30 mouse cellular contexts compared by ENCODE assay signal in genomic region chr3:144099444-144099843, GRCm38 (mm10).
A peak's percentile ranks its signal among the peaks of the same experiment; 100 is the strongest.
DNase-seq lines count a peak whose midpoint lies in the region; ATAC-seq and TF ChIP-seq lines count a peak whose summit lies in the region.
"Had no signal": no experiment of that assay in that cellular context is flagged by ENCODE, and none has a peak within 500 bp of the region (broad histone marks: within the 10 kb centered on the region; RNA-seq: fewer than 3 reads in every experiment).

No protein-coding gene starts in this region.

- H3K4me3 ChIP-seq in stomach, embryonic 14.5 days (ENCODE audit: low read depth, low read length), result no peak overlapping the region
- no peak overlapping the region for H3K4me3 ChIP-seq in stomach, postnatal 0 days (ENCODE audit: low read depth, low read length)
- H3K4me3 ChIP-seq in midbrain, embryonic 10.5 days, result no peak overlapping the region
- H3K4me3 ChIP-seq: embryonic facial prominence, embryonic 10.5 days; embryonic facial prominence, embryonic 13.5 days; erythroblast, embryonic 14.5 days; forebrain, embryonic 12.5 days; forebrain, embryonic 15.5 days; gastrocnemius, adult 2 months; heart, embryonic 12.5 days; heart, embryonic 15.5 days; hindbrain, embryonic 10.5 days; hindbrain, embryonic 13.5 days had no signal

- no peaks in the 10 kb centered on the region for H3K9me3 ChIP-seq in stomach, embryonic 14.5 days (ENCODE audit: control insufficient read depth, low read depth, low read length)
- H3K9me3 ChIP-seq in stomach, postnatal 0 days (ENCODE audit: control insufficient read depth, low read length), result no peaks in the 10 kb centered on the region
- H3K9me3 ChIP-seq in midbrain, embryonic 10.5 days (replicated peaks), result no peaks in the 10 kb centered on the region
- H3K9me3 ChIP-seq: embryonic facial prominence, embryonic 10.5 days; embryonic facial prominence, embryonic 13.5 days; forebrain, embryonic 12.5 days; forebrain, embryonic 15.5 days; heart, embryonic 12.5 days; heart, embryonic 15.5 days; hindbrain, embryonic 10.5 days; hindbrain, embryonic 13.5 days had no signal

- no peak overlapping the region for H3K4me2 ChIP-seq in stomach, embryonic 14.5 days (replicated peaks; ENCODE audit: low read depth, low read length)
- H3K4me2 ChIP-seq in stomach, postnatal 0 days (replicated peaks; ENCODE audit: low read depth), result no peak overlapping the region
- H3K4me2 ChIP-seq: embryonic facial prominence, embryonic 13.5 days; forebrain, embryonic 12.5 days; forebrain, embryonic 15.5 days; heart, embryonic 12.5 days; heart, embryonic 15.5 days; hindbrain, embryonic 13.5 days had no signal

- no peaks in the 10 kb centered on the region for H3K27me3 ChIP-seq in stomach, embryonic 14.5 days (ENCODE audit: control insufficient read depth, insufficient read depth, low read length)
- H3K27me3 ChIP-seq in stomach, postnatal 0 days (ENCODE audit: control insufficient read depth, insufficient read depth, low read length), result no peaks in the 10 kb centered on the region
- H3K27me3 ChIP-seq in midbrain, embryonic 10.5 days (ENCODE audit: low read depth, poor library complexity, severe bottlenecking), result no peaks in the 10 kb centered on the region
- H3K27me3 ChIP-seq: embryonic facial prominence, embryonic 13.5 days; forebrain, embryonic 15.5 days; heart, embryonic 12.5 days; heart, embryonic 15.5 days; hindbrain, embryonic 13.5 days had no signal

- WGBS in stomach, embryonic 14.5 days, result 53% methylated on average over 2 of the region's 2 CpGs
- 39% methylated on average over 2 of the region's 2 CpGs for WGBS in stomach, postnatal 0 days
- 88% methylated on average over 2 of the region's 2 CpGs for WGBS in midbrain, embryonic 10.5 days

- peak; percentile 15 for DNase-seq in adrenal gland, adult 2 months
- no peak for DNase-seq in adrenal gland, postnatal 36 days
- DNase-seq in ovary, adult 18-20 months (ENCODE audit: low spot score), result peak; percentile 47
- no peak for DNase-seq in ovary, postnatal 10 days (ENCODE audit: low spot score)
- DNase-seq in stomach, postnatal 0 days (ENCODE audit: low spot score), result peak; percentile 66
- no peak for DNase-seq in midbrain, embryonic 10.5 days (ENCODE audit: low spot score)
- DNase-seq in gastrocnemius, adult 8-10 months (ENCODE audit: low spot score in 2 of 2), result no peak
- DNase-seq: adrenal gland, postnatal 10 days; cerebellum, adult 11 months; cerebellum, adult 2 months; cerebellum, adult 9-11 months; cerebellum, postnatal 25 days; embryo, embryonic 11 days; gastrocnemius, adult 2 months; gastrocnemius, postnatal 25 days; heart, adult 18-20 months; heart, postnatal 10 days; heart, postnatal 36 days had no signal

- no peak overlapping the region for H3K27ac ChIP-seq in stomach, embryonic 14.5 days (ENCODE audit: low read length)
- H3K27ac ChIP-seq in stomach, postnatal 0 days (replicated peaks), result no peak overlapping the region
- no peak overlapping the region for H3K27ac ChIP-seq in midbrain, embryonic 10.5 days (replicated peaks)
- H3K27ac ChIP-seq: embryonic facial prominence, embryonic 13.5 days; forebrain, embryonic 12.5 days; forebrain, embryonic 15.5 days; gastrocnemius, adult 2 months; heart, embryonic 15.5 days; hindbrain, embryonic 10.5 days; hindbrain, embryonic 13.5 days had no signal

- H3K9ac ChIP-seq in stomach, embryonic 14.5 days (replicated peaks; ENCODE audit: low read depth, low read length), result no peak overlapping the region
- H3K9ac ChIP-seq in stomach, postnatal 0 days (ENCODE audit: low read length), result no peak overlapping the region
- H3K9ac ChIP-seq: embryonic facial prominence, embryonic 13.5 days; forebrain, embryonic 12.5 days; forebrain, embryonic 15.5 days; heart, embryonic 12.5 days; heart, embryonic 15.5 days; hindbrain, embryonic 13.5 days had no signal

- peak; percentile 83 for ATAC-seq in stomach, embryonic 14.5 days (ENCODE audit: insufficient number of reproducible peaks, insufficient read depth, low FRiP score, low read depth)
- ATAC-seq in stomach, postnatal 0 days (ENCODE audit: low FRiP score, low TSS enrichment), result peak; percentile 97
- ATAC-seq: activated CD4-positive, CD25-positive, alpha-beta regulatory T cell, adult 4 months; forebrain, embryonic 15.5 days; hindbrain, embryonic 16.5 days had no signal

- no peaks in the 10 kb centered on the region for H3K36me3 ChIP-seq in stomach, embryonic 14.5 days (ENCODE audit: control insufficient read depth, insufficient read depth, low read length)
- no peaks in the 10 kb centered on the region for H3K36me3 ChIP-seq in stomach, postnatal 0 days (ENCODE audit: control insufficient read depth, insufficient read depth, low read length)
- H3K36me3 ChIP-seq in midbrain, embryonic 10.5 days, result no peaks in the 10 kb centered on the region
- H3K36me3 ChIP-seq: embryonic facial prominence, embryonic 10.5 days; embryonic facial prominence, embryonic 13.5 days; forebrain, embryonic 12.5 days; forebrain, embryonic 15.5 days; heart, embryonic 12.5 days; heart, embryonic 15.5 days; hindbrain, embryonic 10.5 days; hindbrain, embryonic 13.5 days had no signal

- TF ChIP-seq CTCF in stomach, postnatal 0 days (IDR thresholded peaks at IDR 0.05; ENCODE audit: low read depth), result no peak

- no peak for TF ChIP-seq EP300 in stomach, postnatal 0 days (optimal IDR thresholded peaks at IDR 0.05)

- peaks cover 6% of the 10 kb centered on the region; the same call in 1 of the 2 replicates for H3K4me1 ChIP-seq in stomach, embryonic 14.5 days (ENCODE audit: control insufficient read depth, insufficient read depth, low read length)
- peaks cover 2% of the 10 kb centered on the region for H3K4me1 ChIP-seq in stomach, postnatal 0 days (replicated peaks; ENCODE audit: control insufficient read depth, insufficient read depth)
- 0 out of 2 replicates have a peak, but pooled peaks cover 5% of the 10 kb centered on the region for H3K4me1 ChIP-seq in midbrain, embryonic 10.5 days
- H3K4me1 ChIP-seq: forebrain, embryonic 12.5 days; forebrain, embryonic 15.5 days; hindbrain, embryonic 13.5 days had no signal

Comparison
In these comparisons a context has a peak if more than half of its experiments do, and no peak if none do; other contexts are left out.
1. DNase-seq: peak in adrenal gland, adult 2 months (single experiment), ovary, adult 18-20 months (single experiment) and stomach, postnatal 0 days (single experiment); none in adrenal gland, postnatal 36 days (0 of 2), ovary, postnatal 10 days (single experiment), midbrain, embryonic 10.5 days (single experiment) and gastrocnemius, adult 8-10 months (0 of 2).